In genomic region chr12:83268504-83268922, GRCm38 (mm10) we compare ENCODE assay signal across 8 mouse cellular contexts.
DNase-seq lines count a peak whose midpoint lies in the region; ATAC-seq and TF ChIP-seq lines count a peak whose summit lies in the region.

No protein-coding gene starts in this region.

- 74% methylated on average over 11 of the region's 11 CpGs for WGBS in liver, embryonic 12.5 days (ENCODE audit: insufficient replicate concordance)
- WGBS in heart, adult 2 months, result 7% methylated on average over 11 of the region's 11 CpGs
- 52% methylated on average over 11 of the region's 11 CpGs for WGBS in kidney, embryonic 15.5 days
- WGBS in lung, embryonic 15.5 days, result 39% methylated on average over 11 of the region's 11 CpGs
- 48% methylated on average over 11 of the region's 11 CpGs for WGBS in stomach, embryonic 16.5 days

- peak; percentile 14 for DNase-seq in liver
- peak; percentile 85 to 89 for DNase-seq in cerebellum, postnatal 25 days
- DNase-seq in heart, adult 2 months, result peak; percentile 73 to 79
- no peak for DNase-seq in thymus, postnatal 4 days

- no peak overlapping the region for H3K4me2 ChIP-seq in liver, embryonic 12.5 days
- peak overlapping the region; percentile 13; the same call in 1 of the 2 replicates for H3K4me2 ChIP-seq in kidney, embryonic 15.5 days
- H3K4me2 ChIP-seq in lung, embryonic 15.5 days, result peak overlapping the region; percentile 36
- H3K4me2 ChIP-seq in stomach, embryonic 16.5 days (ENCODE audit: low read depth, low read length), result peak overlapping the region; percentile 28

- H3K9ac ChIP-seq in liver, embryonic 12.5 days, result no peak overlapping the region
- H3K9ac ChIP-seq in heart, adult 2 months (ENCODE audit: low read depth, low read length), result no peak overlapping the region
- H3K9ac ChIP-seq in kidney, embryonic 15.5 days, result no peak overlapping the region
- H3K9ac ChIP-seq in lung, embryonic 15.5 days, result no peak overlapping the region
- H3K9ac ChIP-seq in stomach, embryonic 16.5 days (ENCODE audit: low read length), result no peak overlapping the region

- TF ChIP-seq CTCF in heart, adult 2 months (IDR thresholded peaks at IDR 0.05), result no peak

- no peaks in the 10 kb centered on the region for H3K27me3 ChIP-seq in liver, embryonic 12.5 days (replicated peaks)
- H3K27me3 ChIP-seq in heart, adult 2 months (ENCODE audit: control insufficient read depth, insufficient read depth, low read length), result no peaks in the 10 kb centered on the region
- no peaks in the 10 kb centered on the region for H3K27me3 ChIP-seq in kidney, embryonic 15.5 days
- no peaks in the 10 kb centered on the region for H3K27me3 ChIP-seq in lung, embryonic 15.5 days
- H3K27me3 ChIP-seq in stomach, embryonic 16.5 days (ENCODE audit: control insufficient read depth, insufficient read depth, low read length), result no peaks in the 10 kb centered on the region

- H3K79me2 ChIP-seq in heart, adult 2 months (replicated peaks; ENCODE audit: control insufficient read depth, insufficient read depth, low read length), result no peaks in the 10 kb centered on the region

- no peaks in the 10 kb centered on the region for H3K9me3 ChIP-seq in liver, embryonic 12.5 days (replicated peaks)
- no peaks in the 10 kb centered on the region for H3K9me3 ChIP-seq in kidney, embryonic 15.5 days (replicated peaks)
- H3K9me3 ChIP-seq in lung, embryonic 15.5 days, result no peaks in the 10 kb centered on the region
- H3K9me3 ChIP-seq in stomach, embryonic 16.5 days (replicated peaks; ENCODE audit: control insufficient read depth, low read length), result no peaks in the 10 kb centered on the region

- H3K27ac ChIP-seq in liver, embryonic 12.5 days, result no peak overlapping the region
- H3K27ac ChIP-seq in heart, adult 2 months, result peak overlapping the region; percentile 54
- peak overlapping the region; percentile 72 for H3K27ac ChIP-seq in kidney, embryonic 15.5 days
- peak overlapping the region; percentile 61 for H3K27ac ChIP-seq in lung, embryonic 15.5 days
- H3K27ac ChIP-seq in stomach, embryonic 16.5 days (ENCODE audit: low read length), result peak overlapping the region; percentile 56; the same call in 1 of the 2 replicates

- intact Hi-C loops in heart, adult 2 months (cut with DNase I), result no loop called here

- 0 out of 2 replicates have a peak, but pooled peaks cover 4% of the 10 kb centered on the region for H3K36me3 ChIP-seq in liver, embryonic 12.5 days
- no peaks in the 10 kb centered on the region for H3K36me3 ChIP-seq in heart, adult 2 months (ENCODE audit: control insufficient read depth, insufficient read depth, low read length)
- H3K36me3 ChIP-seq in kidney, embryonic 15.5 days, result no peaks in the 10 kb centered on the region
- H3K36me3 ChIP-seq in lung, embryonic 15.5 days, result no peaks in the 10 kb centered on the region
- no peaks in the 10 kb centered on the region for H3K36me3 ChIP-seq in stomach, embryonic 16.5 days (ENCODE audit: control insufficient read depth, insufficient read depth, low read length)

- no peak for TF ChIP-seq POLR2A in heart, adult 2 months (IDR thresholded peaks at IDR 0.05; ENCODE audit: insufficient read depth, low read depth, low read length)

- no peak for ATAC-seq in liver, embryonic 12.5 days
- ATAC-seq in kidney, embryonic 15.5 days (replicated peaks; ENCODE audit: low FRiP score), result peak; percentile 67
- ATAC-seq in lung, embryonic 15.5 days (ENCODE audit: borderline replicate concordance, extremely low read depth, low FRiP score, low TSS enrichment), result peak; percentile 96
- peak; percentile 86 for ATAC-seq in stomach, embryonic 16.5 days (ENCODE audit: insufficient read depth, low FRiP score)

- no peak for TF ChIP-seq EP300 in heart, adult 2 months (IDR thresholded peaks at IDR 0.05; ENCODE audit: insufficient read depth, low read depth, low read length)

- no peak overlapping the region for H3K4me3 ChIP-seq in liver, embryonic 12.5 days
- no peak overlapping the region; the same call in 1 of the 2 replicates for H3K4me3 ChIP-seq in heart, adult 2 months
- no peak overlapping the region for H3K4me3 ChIP-seq in kidney, embryonic 15.5 days (replicated peaks)
- 0 out of 2 replicates have a peak overlapping the region, but pooled peaks have one; percentile 4 for H3K4me3 ChIP-seq in lung, embryonic 15.5 days
- no peak overlapping the region for H3K4me3 ChIP-seq in stomach, embryonic 16.5 days (replicated peaks; ENCODE audit: low read length)

- H3K4me1 ChIP-seq in liver, embryonic 12.5 days, result no peaks in the 10 kb centered on the region
- 0 out of 2 replicates have a peak, but pooled peaks cover 2% of the 10 kb centered on the region for H3K4me1 ChIP-seq in heart, adult 2 months (ENCODE audit: control insufficient read depth, insufficient read depth, low read length)
- H3K4me1 ChIP-seq in kidney, embryonic 15.5 days, result peaks cover 7% of the 10 kb centered on the region; the same call in 1 of the 2 replicates
- H3K4me1 ChIP-seq in lung, embryonic 15.5 days, result peaks cover 14% of the 10 kb centered on the region; the same call in 1 of the 2 replicates
- peaks cover 4% of the 10 kb centered on the region; the same call in 1 of the 2 replicates for H3K4me1 ChIP-seq in stomach, embryonic 16.5 days (ENCODE audit: control insufficient read depth, insufficient read depth, low read length)
